Mouse (Mus musculus): ENCODE measurements around the gene Smim11. TPM values are rescaled to one million over a fixed set of nuclear protein-coding genes. Genes with fewer than 3 reads are reported as not detected.

Smim11 gene
- total and polyA plus RNA-seq, 3 experiments, result 85.8 to 127 (median 93.0) TPM

DNA sequence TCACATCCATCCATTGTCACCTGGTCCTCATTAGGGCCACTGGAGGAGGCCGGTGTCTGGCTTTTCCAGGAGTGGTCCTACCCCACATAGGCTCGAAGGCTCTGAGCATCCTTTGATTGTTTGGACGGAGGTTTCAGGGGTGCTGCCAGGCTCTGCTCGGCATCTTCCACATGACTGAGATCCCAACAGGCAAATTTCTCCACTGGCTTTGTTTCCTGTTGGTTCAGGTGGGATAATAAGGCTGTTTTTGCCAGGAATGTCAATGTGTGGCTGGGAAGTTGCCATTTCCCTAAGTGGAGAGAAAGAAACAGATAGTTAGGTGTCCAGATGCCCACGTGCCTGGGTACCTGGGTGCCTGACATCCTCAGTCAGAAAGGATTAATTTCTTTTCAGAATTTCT lies 26.6 kb upstream of the Smim11 start:
- no peaks in the 10 kb centered on the region for H3K79me2 ChIP-seq (replicated peaks; ENCODE audit: control insufficient read depth, extremely low read depth, insufficient read depth, poor library complexity, severe bottlenecking)
- no peak overlapping the region for H3K9ac ChIP-seq (ENCODE audit: insufficient read depth, low read depth)
- H3K4me3 ChIP-seq (replicated peaks in 1 of 3; ENCODE audit: low read depth in 2 of 3, low read length in 2 of 3, poor library complexity in 1 of 3), result no peak overlapping the region
- in situ Hi-C loops (cut with MboI; ENCODE audit: low pct_ligation_motif_present, low pct_unique_long_range_greater_than_20kb, low sequenced_read_pairs) (no loop called here), dilution Hi-C loops (cut with MboI; ENCODE audit: extremely low pct_ligation_motif_present, extremely low pct_unique_long_range_greater_than_20kb, low sequenced_read_pairs) (no loop called here)
- no peak overlapping the region for H3K27ac ChIP-seq (ENCODE audit: insufficient read depth, low read depth)
- TF ChIP-seq JUN (IDR thresholded peaks at IDR 0.05; ENCODE audit: insufficient read depth, low read depth, low read length) (no peak), MYC (IDR thresholded peaks at IDR 0.05; ENCODE audit: low read depth, low read length) (no peak), E2F4 (IDR thresholded peaks at IDR 0.05; ENCODE audit: insufficient replicate concordance, low read depth, low read length) (no peak), CHD2 (IDR thresholded peaks at IDR 0.05; ENCODE audit: low read length) (no peak), NRF1 (IDR thresholded peaks at IDR 0.05; ENCODE audit: low read depth, low read length) (no peak), SMC3 (IDR thresholded peaks at IDR 0.05; ENCODE audit: low read depth, low read length) (no peak), HCFC1 (IDR thresholded peaks at IDR 0.05; ENCODE audit: low read depth, low read length) (no peak), MAZ (IDR thresholded peaks at IDR 0.05; ENCODE audit: low read depth, low read length) (no peak), MEF2A (IDR thresholded peaks at IDR 0.05; ENCODE audit: borderline replicate concordance, low read depth, low read length) (no peak), TCF12 (IDR thresholded peaks at IDR 0.05; ENCODE audit: low read depth, low read length) (no peak), CTCF (conservative IDR thresholded peaks at IDR 0.05 in 1 of 2, IDR thresholded peaks at IDR 0.05 in 1 of 2; ENCODE audit: low read depth in 2 of 2, low read length in 2 of 2) (no peak), GABPA (IDR thresholded peaks at IDR 0.05; ENCODE audit: insufficient replicate concordance, low read depth, low read length) (no peak)
- DNase-seq (ENCODE audit: extremely low read depth), result no peak
- H3K27me3 ChIP-seq (replicated peaks), result peaks cover 64% of the 10 kb centered on the region
- no peaks in the 10 kb centered on the region for H3K4me1 ChIP-seq (ENCODE audit: control insufficient read depth in 1 of 2, insufficient read depth in 2 of 2)
- H3K4me2 ChIP-seq (ENCODE audit: insufficient read depth, low read depth, poor library complexity, severe bottlenecking), result no peak overlapping the region
- H3K36me3 ChIP-seq (replicated peaks in 1 of 2; ENCODE audit: control insufficient read depth in 1 of 2, insufficient read depth in 1 of 2, low read length in 1 of 2), result no peaks in the 10 kb centered on the region
- no peaks in the 10 kb centered on the region for H3K9me3 ChIP-seq (replicated peaks; ENCODE audit: low read length)

GRCm38 (mm10) chr16:92275526-92275925 lies 25.6 kb upstream of the Smim11 start:
- H3K9ac ChIP-seq (ENCODE audit: insufficient read depth, low read depth), result no peak overlapping the region
- H3K4me1 ChIP-seq (ENCODE audit: control insufficient read depth in 1 of 2, insufficient read depth in 2 of 2), result no peaks in the 10 kb centered on the region
- dilution Hi-C loops (cut with MboI; ENCODE audit: extremely low pct_ligation_motif_present, extremely low pct_unique_long_range_greater_than_20kb, low sequenced_read_pairs), result no loop called here
- H3K27me3 ChIP-seq (replicated peaks), result peaks cover 56% of the 10 kb centered on the region
- no peak overlapping the region for H3K27ac ChIP-seq (ENCODE audit: insufficient read depth, low read depth)
- no peaks in the 10 kb centered on the region for H3K79me2 ChIP-seq (replicated peaks; ENCODE audit: control insufficient read depth, extremely low read depth, insufficient read depth, poor library complexity, severe bottlenecking)
- H3K4me2 ChIP-seq (ENCODE audit: insufficient read depth, low read depth, poor library complexity, severe bottlenecking), result no peak overlapping the region
- no peak overlapping the region for H3K4me3 ChIP-seq (replicated peaks in 1 of 3; ENCODE audit: low read depth in 2 of 3, low read length in 2 of 3, poor library complexity in 1 of 3)
- H3K36me3 ChIP-seq (replicated peaks in 1 of 2; ENCODE audit: control insufficient read depth in 1 of 2, insufficient read depth in 1 of 2, low read length in 1 of 2), result no peaks in the 10 kb centered on the region
- in situ Hi-C loops (cut with MboI; ENCODE audit: low pct_ligation_motif_present, low pct_unique_long_range_greater_than_20kb, low sequenced_read_pairs), result loop anchor here (25.0 kb wide), 2 partner anchors 563 to 913 kb away; partner anchors contain the start of gene Ifnar2
- no peak for TF ChIP-seq CTCF (conservative IDR thresholded peaks at IDR 0.05 in 1 of 2, IDR thresholded peaks at IDR 0.05 in 1 of 2; ENCODE audit: low read depth in 2 of 2, low read length in 2 of 2)
- no peak for TF ChIP-seq GABPA (IDR thresholded peaks at IDR 0.05; ENCODE audit: insufficient replicate concordance, low read depth, low read length)
- TF ChIP-seq IRF4 (IDR thresholded peaks at IDR 0.05; ENCODE audit: low read depth, low read length), result no peak
- no peak for TF ChIP-seq POLR2A (IDR thresholded peaks at IDR 0.05; ENCODE audit: low read depth, low read length)
- no peaks in the 10 kb centered on the region for H3K9me3 ChIP-seq (replicated peaks; ENCODE audit: low read length)
- DNase-seq (ENCODE audit: extremely low read depth), result no peak

All from CH12.LX (cell line).